13 mouse cellular contexts compared by ENCODE assay signal in the genomic region with DNA sequence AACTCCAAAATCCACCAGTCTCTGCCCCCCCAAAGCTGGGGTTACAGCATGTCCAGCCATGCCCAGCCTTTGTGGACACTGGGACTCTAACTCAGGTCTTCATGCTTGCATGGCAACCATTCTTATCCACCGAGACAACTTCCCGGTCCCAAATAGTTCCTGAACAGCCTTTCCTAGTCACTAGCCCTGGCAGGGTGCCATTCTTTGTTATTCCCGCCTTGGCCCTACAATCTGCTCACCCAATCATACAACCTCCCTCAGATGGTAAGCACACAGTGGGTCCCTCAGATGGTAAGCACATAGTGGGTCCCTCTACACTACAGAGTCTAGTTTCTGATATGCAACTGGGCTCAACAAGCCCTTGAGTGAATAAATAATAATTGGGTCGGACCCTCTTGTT. TPM values are rescaled to one million over a fixed set of nuclear protein-coding genes. Genes with fewer than 3 reads are reported as not detected.
DNase-seq lines count a peak whose midpoint lies in the region; ATAC-seq lines count a peak whose summit lies in the region.
"Had no signal": no experiment of that assay in that cellular context is flagged by ENCODE, and none has a peak within 500 bp of the region (broad histone marks: within the 10 kb centered on the region; RNA-seq: fewer than 3 reads in every experiment).

No protein-coding gene starts in this region.

- no peaks in the 10 kb centered on the region for H3K9me3 ChIP-seq in intestine, embryonic 14.5 days (ENCODE audit: control insufficient read depth, low read length)
- no peaks in the 10 kb centered on the region for H3K9me3 ChIP-seq in intestine, embryonic 16.5 days (ENCODE audit: control insufficient read depth, low read length)
- H3K9me3 ChIP-seq in neural tube, embryonic 15.5 days (replicated peaks) = no peaks in the 10 kb centered on the region
- H3K9me3 ChIP-seq in limb, embryonic 10.5 days (replicated peaks) = no peaks in the 10 kb centered on the region
- H3K9me3 ChIP-seq: stomach, embryonic 15.5 days had no signal

- no peak overlapping the region for H3K4me3 ChIP-seq in intestine, embryonic 14.5 days (ENCODE audit: low read depth, low read length)
- H3K4me3 ChIP-seq in intestine, embryonic 16.5 days (ENCODE audit: low read length) = no peak overlapping the region
- H3K4me3 ChIP-seq in neural tube, embryonic 15.5 days (replicated peaks) = no peak overlapping the region
- no peak overlapping the region for H3K4me3 ChIP-seq in limb, embryonic 10.5 days
- H3K4me3 ChIP-seq: megakaryocyte, embryonic 14.5 days; stomach, embryonic 15.5 days had no signal

- no peak overlapping the region for H3K9ac ChIP-seq in intestine, embryonic 14.5 days (ENCODE audit: low read length)
- no peak overlapping the region for H3K9ac ChIP-seq in intestine, embryonic 16.5 days (ENCODE audit: low read depth, low read length)
- H3K9ac ChIP-seq in neural tube, embryonic 15.5 days (replicated peaks) = no peak overlapping the region
- H3K9ac ChIP-seq: stomach, embryonic 15.5 days had no signal

- H3K36me3 ChIP-seq in intestine, embryonic 14.5 days (ENCODE audit: control insufficient read depth, insufficient read depth, low read length) = no peaks in the 10 kb centered on the region
- no peaks in the 10 kb centered on the region for H3K36me3 ChIP-seq in intestine, embryonic 16.5 days (ENCODE audit: control insufficient read depth, insufficient read depth, low read length)
- no peaks in the 10 kb centered on the region; the same call in 1 of the 2 replicates for H3K36me3 ChIP-seq in neural tube, embryonic 15.5 days
- no peaks in the 10 kb centered on the region for H3K36me3 ChIP-seq in limb, embryonic 10.5 days
- H3K36me3 ChIP-seq: stomach, embryonic 15.5 days had no signal

- no peak overlapping the region for H3K4me2 ChIP-seq in intestine, embryonic 14.5 days (ENCODE audit: low read length)
- H3K4me2 ChIP-seq in intestine, embryonic 16.5 days (ENCODE audit: low read depth, low read length) = no peak overlapping the region
- H3K4me2 ChIP-seq in neural tube, embryonic 15.5 days = peak overlapping the region; percentile 81

- peak overlapping the region; percentile 47; the same call in 1 of the 2 replicates for H3K27ac ChIP-seq in intestine, embryonic 14.5 days (ENCODE audit: low read depth)
- H3K27ac ChIP-seq in intestine, embryonic 16.5 days (ENCODE audit: low read length) = no peak overlapping the region
- peak overlapping the region; percentile 97 for H3K27ac ChIP-seq in neural tube, embryonic 15.5 days (replicated peaks)
- no peak overlapping the region for H3K27ac ChIP-seq in limb, embryonic 10.5 days

- 65% methylated on average over 4 of the region's 4 CpGs for WGBS in intestine, embryonic 14.5 days
- 62% methylated on average over 4 of the region's 4 CpGs for WGBS in intestine, embryonic 16.5 days
- 30% methylated on average over 4 of the region's 4 CpGs for WGBS in neural tube, embryonic 15.5 days
- WGBS in limb, embryonic 10.5 days = 79% methylated on average over 4 of the region's 4 CpGs

- peak; percentile 58 to 60 for DNase-seq in cerebellum, adult 18-20 months
- DNase-seq in cerebellum, adult 8-10 months = no peak
- no peak for DNase-seq in intestine, embryonic 14.5 days (ENCODE audit: low spot score)
- peak; percentile 41 for DNase-seq in right cerebral cortex, postnatal 14 days
- no peak for DNase-seq in right cerebral cortex, postnatal 36 days (ENCODE audit: low spot score in 2 of 2)
- no peak for DNase-seq in limb, embryonic 10.5 days (ENCODE audit: low spot score)
- DNase-seq: adrenal gland, postnatal 25 days; heart, postnatal 36 days; thymus, postnatal 14 days had no signal

- no peak for ATAC-seq in intestine, embryonic 14.5 days (replicated peaks; ENCODE audit: low FRiP score, low TSS enrichment, low read depth)
- ATAC-seq in intestine, embryonic 16.5 days = no peak
- no peak for ATAC-seq in neural tube, embryonic 15.5 days (ENCODE audit: low FRiP score)

- 0 out of 2 replicates have a peak, but pooled peaks cover 6% of the 10 kb centered on the region for H3K27me3 ChIP-seq in intestine, embryonic 14.5 days (replicated peaks; ENCODE audit: control insufficient read depth, insufficient read depth, low read length)
- H3K27me3 ChIP-seq in intestine, embryonic 16.5 days (replicated peaks; ENCODE audit: control insufficient read depth, insufficient read depth, low read length) = peaks cover 14% of the 10 kb centered on the region; the same call in 1 of the 2 replicates
- H3K27me3 ChIP-seq in neural tube, embryonic 15.5 days (replicated peaks) = no peaks in the 10 kb centered on the region
- peaks cover 34% of the 10 kb centered on the region for H3K27me3 ChIP-seq in limb, embryonic 10.5 days (ENCODE audit: low read depth, poor library complexity, severe bottlenecking)

- H3K4me1 ChIP-seq in intestine, embryonic 14.5 days (replicated peaks; ENCODE audit: control insufficient read depth, insufficient read depth, low read length) = peaks cover 16% of the 10 kb centered on the region
- peaks cover 24% of the 10 kb centered on the region for H3K4me1 ChIP-seq in intestine, embryonic 16.5 days (ENCODE audit: control insufficient read depth, insufficient read depth, low read length)
- peaks cover 58% of the 10 kb centered on the region for H3K4me1 ChIP-seq in neural tube, embryonic 15.5 days
- peaks cover 25% of the 10 kb centered on the region for H3K4me1 ChIP-seq in limb, embryonic 10.5 days

RNA-seq across cellular contexts. Expression of a gene that starts 4.2 kb away (rescaled TPM):
- polyA plus RNA-seq in intestine, embryonic 14.5 days (2014; fragmentation: Nextera tagmentation; extraction: Ambion mirVana) = 68.0 and 71.4 TPM in 2 replicates
- polyA plus RNA-seq in intestine, embryonic 16.5 days (2015; fragmentation: Nextera tagmentation; extraction: Ambion mirVana) = 32.0 and 35.6 TPM in 2 replicates
- polyA plus RNA-seq in neural tube, embryonic 15.5 days (2015; fragmentation: Nextera tagmentation; extraction: Ambion mirVana) = 504 and 640 TPM in 2 replicates
- 31.1 and 50.4 TPM in 2 replicates for polyA plus RNA-seq in limb, embryonic 10.5 days (2016; fragmentation: Nextera tagmentation; extraction: Ambion mirVana)

RNA-seq across cellular contexts. Expression of a gene that starts 28.0 kb away (rescaled TPM):
- 139 and 152 TPM in 2 replicates for polyA plus RNA-seq in intestine, embryonic 14.5 days (2014; fragmentation: Nextera tagmentation; extraction: Ambion mirVana)
- polyA plus RNA-seq in intestine, embryonic 16.5 days (2015; fragmentation: Nextera tagmentation; extraction: Ambion mirVana) = 90.1 and 101 TPM in 2 replicates
- polyA plus RNA-seq in neural tube, embryonic 15.5 days (2015; fragmentation: Nextera tagmentation; extraction: Ambion mirVana) = 20.5 and 52.5 TPM in 2 replicates
- polyA plus RNA-seq in limb, embryonic 10.5 days (2016; fragmentation: Nextera tagmentation; extraction: Ambion mirVana) = 281 and 283 TPM in 2 replicates

RNA-seq across cellular contexts. Expression of a gene that starts 28.8 kb away (rescaled TPM):
- 21.8 and 23.0 TPM in 2 replicates for polyA plus RNA-seq in intestine, embryonic 14.5 days (2014; fragmentation: Nextera tagmentation; extraction: Ambion mirVana)
- polyA plus RNA-seq in intestine, embryonic 16.5 days (2015; fragmentation: Nextera tagmentation; extraction: Ambion mirVana) = 26.6 and 29.2 TPM in 2 replicates
- polyA plus RNA-seq in neural tube, embryonic 15.5 days (2015; fragmentation: Nextera tagmentation; extraction: Ambion mirVana) = 42.4 and 45.4 TPM in 2 replicates
- 22.9 and 25.3 TPM in 2 replicates for polyA plus RNA-seq in limb, embryonic 10.5 days (2016; fragmentation: Nextera tagmentation; extraction: Ambion mirVana)

RNA-seq across cellular contexts. Expression of a gene that starts 31.5 kb away (rescaled TPM):
- 54.0 and 59.6 TPM in 2 replicates for polyA plus RNA-seq in intestine, embryonic 14.5 days (2014; fragmentation: Nextera tagmentation; extraction: Ambion mirVana)
- 73.7 and 77.0 TPM in 2 replicates for polyA plus RNA-seq in intestine, embryonic 16.5 days (2015; fragmentation: Nextera tagmentation; extraction: Ambion mirVana)
- 88.1 and 91.7 TPM in 2 replicates for polyA plus RNA-seq in neural tube, embryonic 15.5 days (2015; fragmentation: Nextera tagmentation; extraction: Ambion mirVana)
- polyA plus RNA-seq in limb, embryonic 10.5 days (2016; fragmentation: Nextera tagmentation; extraction: Ambion mirVana) = 48.7 and 60.3 TPM in 2 replicates

Comparison
In these comparisons a context has a peak if more than half of its experiments do, and no peak if none do; other contexts are left out.
1. DNase-seq: peak in cerebellum, adult 18-20 months (2 of 2) and right cerebral cortex, postnatal 14 days (single experiment); none in cerebellum, adult 8-10 months (single experiment), intestine, embryonic 14.5 days (single experiment), right cerebral cortex, postnatal 36 days (0 of 2) and limb, embryonic 10.5 days (single experiment).
2. H3K27ac ChIP-seq: peak in intestine, embryonic 14.5 days (single experiment) and neural tube, embryonic 15.5 days (single experiment); none in intestine, embryonic 16.5 days (single experiment) and limb, embryonic 10.5 days (single experiment).